Mouse (Mus musculus) stomach, postnatal 0 days (tissue): ENCODE data around the gene Fam160b1. TPM values are rescaled to one million over a fixed set of nuclear protein-coding genes. Genes with fewer than 3 reads are reported as not detected.

Experiments used
- ATAC-seq: fragments of 200-750 bp; cut with Nextera tagmentation; 2 replicates; pipeline ENCODE4 v1.8.0; 2017; ENCODE audit not compliant: low FRiP score, low TSS enrichment
- DNase-seq: peaks from one replicate; pipeline ENCODE4 v3.0.0-alpha.2; 2016; ENCODE audit warnings: low spot score
- H3K27ac ChIP-seq: fragments of 300-500 bp; sonication (generic); replicated peaks from 2 replicates; pipeline ENCODE4 v1.5.1; 2014; ENCODE audit warnings: mild to moderate bottlenecking, control low read depth
- H3K27me3 ChIP-seq: fragments of 300-500 bp; sonication (generic); 2 replicates; pipeline ENCODE4 v1.6.1; 2014; ENCODE audit warnings: low read length; ENCODE audit not compliant: control insufficient read depth, insufficient read depth
- H3K36me3 ChIP-seq: fragments of 300-500 bp; sonication (generic); 2 replicates; pipeline ENCODE4 v1.6.1; 2014; ENCODE audit warnings: low read length, mixed read lengths; ENCODE audit not compliant: control insufficient read depth, insufficient read depth
- H3K4me1 ChIP-seq: fragments of 300-500 bp; sonication (generic); replicated peaks from 2 replicates; pipeline ENCODE4 v1.6.1; 2014; ENCODE audit warnings: antibody characterized with exemption; ENCODE audit not compliant: control insufficient read depth, insufficient read depth
- H3K4me2 ChIP-seq: fragments of 300-500 bp; sonication (generic); replicated peaks from 2 replicates; pipeline ENCODE4 v1.6.1; 2014; ENCODE audit warnings: low read depth, mild to moderate bottlenecking, control low read depth, moderate library complexity
- H3K4me3 ChIP-seq: fragments of 300-500 bp; sonication (generic); 2 replicates; pipeline ENCODE4 v1.5.1; 2014; ENCODE audit warnings: low read depth, low read length, control low read depth
- H3K9ac ChIP-seq: fragments of 300-500 bp; sonication (generic); 2 replicates; pipeline ENCODE4 v1.6.1; 2014; ENCODE audit warnings: mild to moderate bottlenecking, low read length, control low read depth, mixed read lengths
- H3K9me3 ChIP-seq: fragments of 300-500 bp; sonication (generic); 2 replicates; pipeline ENCODE4 v1.6.1; 2016; ENCODE audit warnings: low read length; ENCODE audit not compliant: control insufficient read depth
- CTCF ChIP-seq: IDR thresholded peaks from 2 replicates; pipeline ENCODE4 v1.5.1; 2016; ENCODE audit warnings: antibody characterized with exemption, low read depth, mild to moderate bottlenecking, moderate library complexity
- EP300 ChIP-seq: optimal IDR thresholded peaks from 2 replicates; pipeline ENCODE3; 2016; ENCODE audit warnings: antibody characterized with exemption
- WGBS: fragments of 180-500 bp; shearing (Covaris S2); extraction: QIAGEN DNeasy Blood & Tissue Kit; methylation state at CpG from one replicate; pipeline ENCODE4 v1.1.7; 2014; 5-methylcytosine and 5-hydroxymethylcytosine counted together
- polyA plus RNA-seq: library from polyadenylated mRNA; unstranded; fragments of >200 nt; fragmentation: Nextera tagmentation; extraction: Ambion mirVana; gene quantifications from 2 replicates; pipeline ENCODE4 v1.2.1, GENCODE M21; 2015

Gene Fam160b1
- polyA plus RNA-seq, 1 experiment from 2014 or later, result 7.6 TPM

- peaks cover 23% of the 10 kb centered on the region for H3K4me1 ChIP-seq
- WGBS, result 41% methylated on average over 8 of the region's 8 CpGs
- peak; percentile 39 for DNase-seq
These were observed 5.5 kb downstream of the Fam160b1 start for GRCm38 (mm10) chr19:57366007-57366406.

GRCm38 (mm10) chr19:57366626-57367025, 6.1 kb downstream of the Fam160b1 start:
- peaks cover 2% of the 10 kb centered on the region; the same call in 1 of the 2 replicates for H3K36me3 ChIP-seq
- H3K9me3 ChIP-seq, result no peaks in the 10 kb centered on the region
- peaks cover 23% of the 10 kb centered on the region for H3K4me1 ChIP-seq
- H3K9ac ChIP-seq, result no peak overlapping the region
- TF ChIP-seq EP300 (no peak), CTCF (no peak)
- no peak overlapping the region for H3K27ac ChIP-seq
- DNase-seq (no peak), ATAC-seq (no peak)
- no peak overlapping the region for H3K4me2 ChIP-seq
- H3K4me3 ChIP-seq, result no peak overlapping the region
- no peaks in the 10 kb centered on the region for H3K27me3 ChIP-seq
- 57% methylated on average over 5 of the region's 5 CpGs for WGBS

More at GRCm38 (mm10) chr19:57366007-57366406, 5.5 kb downstream of the Fam160b1 start:
- no peak overlapping the region for H3K27ac ChIP-seq
- H3K9me3 ChIP-seq, result no peaks in the 10 kb centered on the region
- H3K36me3 ChIP-seq, result peaks cover 2% of the 10 kb centered on the region; the same call in 1 of the 2 replicates
- peak overlapping the region; percentile 8; the same call in 1 of the 2 replicates for H3K9ac ChIP-seq
- H3K4me2 ChIP-seq, result no peak overlapping the region; the same call in 1 of the 2 replicates
- no peak overlapping the region for H3K4me3 ChIP-seq
- ATAC-seq, result no peak
- TF ChIP-seq EP300, result no peak
- peak; percentile 43 for TF ChIP-seq CTCF
- H3K27me3 ChIP-seq, result no peaks in the 10 kb centered on the region

- H3K9ac ChIP-seq, result no peak overlapping the region
- peaks cover 2% of the 10 kb centered on the region; the same call in 1 of the 2 replicates for H3K36me3 ChIP-seq
- no peak overlapping the region for H3K4me2 ChIP-seq
- no peak for TF ChIP-seq CTCF
- no peak for TF ChIP-seq EP300
- H3K27ac ChIP-seq, result no peak overlapping the region; the same call in 1 of the 2 replicates
- no peaks in the 10 kb centered on the region for H3K9me3 ChIP-seq
- DNase-seq, result no peak
- peak; percentile 18; the same call in 1 of the 2 replicates for ATAC-seq
- 61% methylated on average over 4 of the region's 4 CpGs for WGBS
- H3K27me3 ChIP-seq, result no peaks in the 10 kb centered on the region
- H3K4me1 ChIP-seq, result peaks cover 23% of the 10 kb centered on the region
- H3K4me3 ChIP-seq, result no peak overlapping the region
These were observed 6.7 kb downstream of the Fam160b1 start for GRCm38 (mm10) chr19:57367201-57367600.

- Histone ChIP-seq H3K4me2 (no peak overlapping the region), H3K27ac (no peak overlapping the region), H3K9ac (no peak overlapping the region), H3K9me3 (no peaks in the 10 kb centered on the region), H3K4me1 (peaks cover 19% of the 10 kb centered on the region), H3K36me3 (peaks cover 2% of the 10 kb centered on the region; the same call in 1 of the 2 replicates), H3K27me3 (no peaks in the 10 kb centered on the region), H3K4me3 (no peak overlapping the region)
- WGBS, result 73% methylated on average over 11 of the region's 11 CpGs
- no peak for TF ChIP-seq CTCF
- TF ChIP-seq EP300, result no peak
- ATAC-seq (no peak), DNase-seq (no peak)
These were observed 7.4 kb downstream of the Fam160b1 start for GRCm38 (mm10) chr19:57367849-57368387.

GRCm38 (mm10) chr19:57373276-57373811, 12.9 kb downstream of the Fam160b1 start:
- Histone ChIP-seq H3K36me3 (peaks cover 23% of the 10 kb centered on the region), H3K4me3 (no peak overlapping the region), H3K27me3 (no peaks in the 10 kb centered on the region), H3K27ac (no peak overlapping the region), H3K9me3 (no peaks in the 10 kb centered on the region), H3K9ac (no peak overlapping the region), H3K4me2 (no peak overlapping the region), H3K4me1 (no peaks in the 10 kb centered on the region)
- no peak for DNase-seq
- 65% methylated on average over 8 of the region's 8 CpGs for WGBS
- ATAC-seq, result no peak
- TF ChIP-seq CTCF (no peak), EP300 (no peak)

GRCm38 (mm10) chr19:57375161-57375560, 14.7 kb downstream of the Fam160b1 start:
- no peaks in the 10 kb centered on the region for H3K9me3 ChIP-seq
- H3K4me3 ChIP-seq, result no peak overlapping the region
- TF ChIP-seq EP300, result no peak
- TF ChIP-seq CTCF, result no peak
- H3K4me2 ChIP-seq, result no peak overlapping the region
- no peak overlapping the region for H3K27ac ChIP-seq
- 79% methylated on average over 5 of the region's 5 CpGs for WGBS
- H3K9ac ChIP-seq, result no peak overlapping the region
- 0 out of 2 replicates have a peak, but pooled peaks have one; percentile 36 for ATAC-seq
- no peaks in the 10 kb centered on the region for H3K27me3 ChIP-seq
- DNase-seq, result no peak
- peaks cover 32% of the 10 kb centered on the region for H3K36me3 ChIP-seq
- no peaks in the 10 kb centered on the region for H3K4me1 ChIP-seq
